Mouse (Mus musculus): ENCODE results near the gene Erc1.

- TF ChIP-seq CTCF (IDR thresholded peaks at IDR 0.05; ENCODE audit: low read depth) (no peak), EP300 (IDR thresholded peaks at IDR 0.05; ENCODE audit: low read depth) (no peak)
Observed at GRCm38 (mm10) chr6:119543803-119544517, 304.0 kb downstream of the Erc1 start, which contains the start of gene Wnt5b.

Data from liver, postnatal 0 days (tissue).